In genomic region chr15:100153024-100153423, GRCm38 (mm10) we compare ENCODE assay signal across 25 mouse cellular contexts.
DNase-seq lines count a peak whose midpoint lies in the region; ATAC-seq and TF ChIP-seq lines count a peak whose summit lies in the region.
"Had no signal": no experiment of that assay in that cellular context is flagged by ENCODE, and none has a peak within 500 bp of the region (broad histone marks: within the 10 kb centered on the region; RNA-seq: fewer than 3 reads in every experiment).

No protein-coding gene starts in this region.

- no peaks in the 10 kb centered on the region for H3K27me3 ChIP-seq in testis, adult 2 months (ENCODE audit: control insufficient read depth, insufficient read depth, low read length)
- H3K27me3 ChIP-seq in neural tube, embryonic 15.5 days (replicated peaks), result no peaks in the 10 kb centered on the region
- no peaks in the 10 kb centered on the region for H3K27me3 ChIP-seq in hindbrain, embryonic 14.5 days (ENCODE audit: control insufficient read depth, insufficient read depth, low read length)
- H3K27me3 ChIP-seq: forebrain, embryonic 15.5 days; heart, embryonic 12.5 days; limb, embryonic 13.5 days; liver, embryonic 12.5 days; midbrain, embryonic 15.5 days; neural tube, embryonic 13.5 days had no signal

- no peak for TF ChIP-seq CTCF in testis, adult 2 months (IDR thresholded peaks at IDR 0.05; ENCODE audit: control insufficient read depth, insufficient read depth, insufficient replicate concordance, low read depth, low read length)

- no peak overlapping the region for H3K4me2 ChIP-seq in neural tube, embryonic 15.5 days
- H3K4me2 ChIP-seq in hindbrain, embryonic 14.5 days (replicated peaks), result no peak overlapping the region
- H3K4me2 ChIP-seq: forebrain, embryonic 15.5 days; heart, embryonic 12.5 days; limb, embryonic 13.5 days; liver, embryonic 12.5 days; midbrain, embryonic 15.5 days; neural tube, embryonic 13.5 days had no signal

- ATAC-seq in megakaryocyte progenitor cell, adult 5-6 weeks (replicated peaks; ENCODE audit: poor library complexity), result peak; percentile 76
- ATAC-seq in neural tube, embryonic 15.5 days (ENCODE audit: low FRiP score), result no peak
- no peak for ATAC-seq in hindbrain, embryonic 14.5 days (ENCODE audit: low FRiP score)
- ATAC-seq: forebrain, embryonic 15.5 days; intestine, postnatal 0 days; liver, embryonic 12.5 days; midbrain, embryonic 15.5 days had no signal

- peak overlapping the region; percentile 26; the same call in 1 of the 2 replicates for H3K4me3 ChIP-seq in testis, adult 2 months (ENCODE audit: control insufficient read depth, low read depth, low read length)
- no peak overlapping the region for H3K4me3 ChIP-seq in neural tube, embryonic 15.5 days (replicated peaks)
- H3K4me3 ChIP-seq in hindbrain, embryonic 14.5 days (replicated peaks; ENCODE audit: low read length), result no peak overlapping the region
- H3K4me3 ChIP-seq: embryonic facial prominence, embryonic 10.5 days; forebrain, embryonic 15.5 days; heart, embryonic 12.5 days; limb, embryonic 13.5 days; liver, embryonic 12.5 days; midbrain, embryonic 15.5 days; myocyte; neural tube, embryonic 13.5 days had no signal

- peaks cover 2% of the 10 kb centered on the region; the same call in 1 of the 2 replicates for H3K4me1 ChIP-seq in testis, adult 2 months (ENCODE audit: control insufficient read depth, insufficient read depth, low read length)
- H3K4me1 ChIP-seq in neural tube, embryonic 15.5 days, result peaks cover 24% of the 10 kb centered on the region
- peaks cover 5% of the 10 kb centered on the region; the same call in 1 of the 2 replicates for H3K4me1 ChIP-seq in hindbrain, embryonic 14.5 days (replicated peaks; ENCODE audit: control insufficient read depth, insufficient read depth, low read length)
- H3K4me1 ChIP-seq: forebrain, embryonic 15.5 days; liver, embryonic 12.5 days had no signal

- DNase-seq in testis, postnatal 14 days (ENCODE audit: low spot score), result no peak
- peak; percentile 14 for DNase-seq in c-Kit-positive CD71-negative TER-119-negative erythroid progenitor cells, embryonic 14.5 days (ENCODE audit: low read depth)
- no peak for DNase-seq in cerebellum, postnatal 10 days
- no peak for DNase-seq in hindbrain, embryonic 14.5 days (ENCODE audit: low spot score)
- DNase-seq: adrenal gland, adult 2 months; cerebellum, adult 8-10 months; gastrocnemius, postnatal 14 days; heart, adult 18-20 months; heart, postnatal 10 days; kidney, postnatal 36 days; lung, adult 18-20 months; lung, postnatal 10 days; thymus, adult 2 months had no signal

- H3K27ac ChIP-seq in testis, adult 2 months (ENCODE audit: control insufficient read depth, insufficient read depth, low read depth, low read length), result no peak overlapping the region
- H3K27ac ChIP-seq in neural tube, embryonic 15.5 days (replicated peaks), result no peak overlapping the region
- no peak overlapping the region for H3K27ac ChIP-seq in hindbrain, embryonic 14.5 days
- H3K27ac ChIP-seq: embryonic facial prominence, embryonic 10.5 days; forebrain, embryonic 15.5 days; limb, embryonic 13.5 days; liver, embryonic 12.5 days; midbrain, embryonic 15.5 days; neural tube, embryonic 13.5 days had no signal

- no peaks in the 10 kb centered on the region; the same call in 1 of the 2 replicates for H3K36me3 ChIP-seq in testis, adult 2 months (ENCODE audit: control insufficient read depth, insufficient read depth, low read length)
- peaks cover 39% of the 10 kb centered on the region for H3K36me3 ChIP-seq in neural tube, embryonic 15.5 days
- peaks cover 56% of the 10 kb centered on the region for H3K36me3 ChIP-seq in hindbrain, embryonic 14.5 days (replicated peaks; ENCODE audit: control insufficient read depth, insufficient read depth)

- no peak for TF ChIP-seq POLR2A in testis, adult 2 months (IDR thresholded peaks at IDR 0.05; ENCODE audit: control insufficient read depth, low read depth, low read length)

- no peaks in the 10 kb centered on the region for H3K9me3 ChIP-seq in neural tube, embryonic 15.5 days (replicated peaks)
- no peaks in the 10 kb centered on the region for H3K9me3 ChIP-seq in hindbrain, embryonic 14.5 days (ENCODE audit: control insufficient read depth, low read length)
- H3K9me3 ChIP-seq: embryonic facial prominence, embryonic 10.5 days; forebrain, embryonic 15.5 days; heart, embryonic 12.5 days; limb, embryonic 13.5 days; liver, embryonic 12.5 days; midbrain, embryonic 15.5 days; neural tube, embryonic 13.5 days had no signal

- 74% methylated on average over 3 of the region's 3 CpGs for WGBS in neural tube, embryonic 15.5 days
- WGBS in hindbrain, embryonic 14.5 days, result 89% methylated on average over 3 of the region's 3 CpGs

- H3K9ac ChIP-seq in neural tube, embryonic 15.5 days (replicated peaks), result no peak overlapping the region
- H3K9ac ChIP-seq in hindbrain, embryonic 14.5 days, result no peak overlapping the region
- H3K9ac ChIP-seq: forebrain, embryonic 15.5 days; heart, embryonic 12.5 days; limb, embryonic 13.5 days; liver, embryonic 12.5 days; midbrain, embryonic 15.5 days; neural tube, embryonic 13.5 days had no signal
